Mouse (Mus musculus) heart, adult 8-10 months (tissue): ENCODE results near the gene Ugt8a. TPM values are rescaled to one million over a fixed set of nuclear protein-coding genes. Genes with fewer than 3 reads are reported as not detected.

Source experiments
- DNase-seq: peaks from one replicate; pipeline ENCODE4 v3.0.0; 2022; ENCODE audit warnings: low spot score
- total RNA-seq, 4 experiments: library from RNA; stranded (reverse); gene quantifications; 2 replicates each; pipeline ENCODE4 v1.2.4; 2022

Ugt8a gene
- total RNA-seq, 4 experiments from 2014 or later = 0.05 TPM; not detected in 3

GRCm38 (mm10) chr3:125869873-125870272 lies 68.5 kb downstream of the Ugt8a start:
- DNase-seq = no peak

- no peak for DNase-seq
Measured at GRCm38 (mm10) chr3:125861601-125862000, 76.8 kb downstream of the Ugt8a start.

- DNase-seq = peak; percentile 3
Measured at GRCm38 (mm10) chr3:125849163-125849872, 89.1 kb downstream of the Ugt8a start.

GRCm38 (mm10) chr3:125828051-125828450 lies 110.4 kb downstream of the Ugt8a start:
- no peak for DNase-seq

- no peak for DNase-seq
Measured at GRCm38 (mm10) chr3:125827256-125827655, 111.2 kb downstream of the Ugt8a start.

GRCm38 (mm10) chr3:125819741-125820140 lies 118.7 kb downstream of the Ugt8a start:
- no peak for DNase-seq
